Mouse (Mus musculus): ENCODE results near the gene Vwc2l.

Gene Vwc2l

GRCm38 (mm10) chr1:70725655-70726066 lies at the start of gene Vwc2l:
Gene Vwc2l (plus strand): TSS chr1:70725715.
- DNase-seq (ENCODE audit: low spot score in 2 of 2) = peak; percentile 62 to 68

- DNase-seq (ENCODE audit: low spot score in 2 of 2) = no peak
Measured at GRCm38 (mm10) chr1:70692529-70692928, 33.0 kb upstream of the Vwc2l start.

GRCm38 (mm10) chr1:70700270-70700669 lies 25.2 kb upstream of the Vwc2l start:
- peak in 1 of 2 experiments; percentile 7 for DNase-seq (ENCODE audit: low spot score in 2 of 2)

- no peak for DNase-seq (ENCODE audit: low spot score in 2 of 2)
Measured at GRCm38 (mm10) chr1:70703934-70704333, 21.6 kb upstream of the Vwc2l start.

- no peak for DNase-seq (ENCODE audit: low spot score in 2 of 2)
Measured at GRCm38 (mm10) chr1:70705821-70706220, 19.7 kb upstream of the Vwc2l start.

DNA sequence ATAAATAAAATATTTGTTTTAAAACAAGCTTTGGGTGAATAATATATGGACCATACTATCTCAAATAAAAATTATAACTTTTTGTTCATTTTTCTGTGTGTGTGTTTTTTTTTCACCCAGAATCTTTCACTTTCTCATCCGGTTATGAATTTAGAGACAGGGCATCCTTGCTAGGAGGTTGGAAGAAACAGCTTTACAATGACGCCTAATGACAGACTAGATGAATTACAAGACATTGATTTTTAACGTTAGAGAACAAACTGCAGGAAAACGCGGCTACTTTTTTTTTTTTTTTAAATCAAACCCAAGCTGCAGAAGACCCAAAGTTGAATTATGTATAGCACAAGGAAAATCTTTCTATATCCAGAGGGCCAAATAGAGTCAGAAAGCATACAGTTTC lies 470 bp upstream of the Vwc2l start:
- DNase-seq (ENCODE audit: low spot score in 2 of 2) = no peak

DNA sequence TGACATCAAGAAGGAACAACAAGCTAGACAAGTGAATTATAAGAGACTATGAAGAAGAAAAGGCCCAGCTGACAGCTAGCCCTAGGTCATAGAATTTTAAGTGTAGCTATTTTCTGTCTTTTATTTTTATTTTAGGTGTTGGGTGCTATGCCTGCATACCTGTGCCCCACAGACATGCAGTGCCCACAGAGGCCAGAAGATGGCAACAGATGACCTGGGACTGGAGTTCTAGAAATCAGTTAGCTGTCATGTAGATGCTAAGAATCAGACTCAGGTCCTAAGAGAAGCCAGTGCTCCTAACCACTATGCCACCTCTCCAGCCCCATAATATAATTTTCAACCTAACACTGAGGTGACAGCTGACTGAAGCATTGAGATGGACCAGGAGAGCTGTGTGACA lies 61.6 kb downstream of the Vwc2l start:
- no peak for DNase-seq (ENCODE audit: low spot score in 2 of 2)

GRCm38 (mm10) chr1:70791636-70792035 lies 66.1 kb downstream of the Vwc2l start:
- no peak for DNase-seq (ENCODE audit: low spot score in 2 of 2)

GRCm38 (mm10) chr1:70795094-70795493 lies 69.6 kb downstream of the Vwc2l start:
- no peak for DNase-seq (ENCODE audit: low spot score in 2 of 2)

GRCm38 (mm10) chr1:70803401-70803800 lies 77.9 kb downstream of the Vwc2l start:
- no peak for DNase-seq (ENCODE audit: low spot score in 2 of 2)

GRCm38 (mm10) chr1:70823111-70823510 lies 97.6 kb downstream of the Vwc2l start:
- no peak for DNase-seq (ENCODE audit: low spot score in 2 of 2)

GRCm38 (mm10) chr1:70833262-70833661 lies 107.7 kb downstream of the Vwc2l start:
- DNase-seq (ENCODE audit: low spot score in 2 of 2) = no peak

- no peak for DNase-seq (ENCODE audit: low spot score in 2 of 2)
Measured at GRCm38 (mm10) chr1:70842222-70842621, 116.7 kb downstream of the Vwc2l start.

DNA sequence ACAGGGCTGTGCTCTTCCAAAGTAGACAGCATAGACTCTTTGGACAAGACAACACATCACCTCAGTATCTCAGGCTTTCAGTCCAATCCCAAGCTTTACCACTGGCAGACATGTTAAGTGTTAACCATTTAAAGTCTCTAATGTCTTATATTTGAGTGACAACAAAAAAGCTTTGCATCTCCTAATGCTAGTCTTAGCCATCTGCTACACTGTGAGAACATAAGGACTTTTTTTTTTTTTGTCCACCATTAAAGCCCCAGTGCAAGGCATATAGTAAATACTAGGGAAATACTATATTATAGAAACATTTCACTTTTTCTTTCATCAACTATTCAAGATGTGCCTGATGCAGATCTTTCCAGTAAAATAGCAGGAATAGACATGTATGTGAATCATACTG lies 119.8 kb downstream of the Vwc2l start:
- no peak for DNase-seq (ENCODE audit: low spot score in 2 of 2)

DNA sequence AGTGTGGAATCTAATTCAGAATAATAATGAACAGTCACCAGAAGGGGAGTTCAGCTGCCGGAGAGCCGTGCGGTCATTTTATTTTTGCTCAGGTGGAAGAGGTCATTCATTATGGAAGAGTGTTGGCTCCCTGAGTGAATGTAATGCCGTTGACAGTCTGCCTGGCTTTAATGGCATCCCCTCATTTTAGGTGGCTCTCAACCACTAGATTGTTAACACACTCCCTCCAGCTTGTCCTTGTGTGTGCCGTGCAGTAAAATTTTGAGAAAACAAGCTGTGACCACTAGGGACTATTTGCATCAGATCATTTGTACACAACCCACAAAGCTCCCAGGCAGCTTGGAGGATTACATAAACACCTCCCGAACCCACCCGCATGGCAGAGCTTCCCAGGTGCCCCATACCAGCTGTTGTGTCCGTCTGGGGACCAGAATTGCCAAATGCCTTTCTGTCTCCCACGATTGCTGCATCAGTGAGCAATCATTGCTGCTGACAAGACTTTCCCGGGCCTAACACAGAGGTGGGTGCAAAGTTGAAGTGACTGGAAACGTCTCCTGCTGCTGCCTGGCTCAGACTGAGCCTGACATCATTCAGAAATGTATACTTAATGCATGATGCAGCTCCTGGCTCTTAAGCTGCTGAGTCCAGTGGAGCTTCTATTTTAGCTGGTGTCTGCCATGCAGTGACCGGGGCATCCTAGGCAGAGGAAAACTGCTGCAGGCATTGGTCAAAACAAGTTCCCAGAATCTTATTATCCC lies 126.3 kb downstream of the Vwc2l start:
- peak; percentile 22 to 23 for DNase-seq (ENCODE audit: low spot score in 2 of 2)

DNA sequence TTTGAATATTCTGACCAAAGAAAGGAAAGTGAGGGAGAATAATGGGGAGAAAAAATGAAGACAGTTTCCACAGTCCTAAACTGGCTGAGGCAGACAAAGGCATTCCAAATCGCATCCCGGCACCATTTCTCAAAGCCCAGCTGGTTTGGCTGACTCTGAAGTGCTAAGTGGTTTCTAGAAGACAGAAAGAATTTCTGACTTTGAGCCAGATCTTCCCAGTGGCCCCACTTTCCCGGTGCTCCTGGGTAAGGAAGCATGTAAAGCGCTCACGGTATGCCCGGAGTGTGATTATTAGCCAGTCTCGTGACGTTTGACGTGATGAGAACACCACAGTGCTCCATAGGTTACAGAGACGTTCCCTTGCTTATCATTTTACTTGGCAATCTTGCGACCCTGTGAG lies 127.9 kb downstream of the Vwc2l start:
- DNase-seq (ENCODE audit: low spot score in 2 of 2) = no peak

GRCm38 (mm10) chr1:70855912-70856311 lies 130.4 kb downstream of the Vwc2l start:
- DNase-seq (ENCODE audit: low spot score in 2 of 2) = no peak

DNA sequence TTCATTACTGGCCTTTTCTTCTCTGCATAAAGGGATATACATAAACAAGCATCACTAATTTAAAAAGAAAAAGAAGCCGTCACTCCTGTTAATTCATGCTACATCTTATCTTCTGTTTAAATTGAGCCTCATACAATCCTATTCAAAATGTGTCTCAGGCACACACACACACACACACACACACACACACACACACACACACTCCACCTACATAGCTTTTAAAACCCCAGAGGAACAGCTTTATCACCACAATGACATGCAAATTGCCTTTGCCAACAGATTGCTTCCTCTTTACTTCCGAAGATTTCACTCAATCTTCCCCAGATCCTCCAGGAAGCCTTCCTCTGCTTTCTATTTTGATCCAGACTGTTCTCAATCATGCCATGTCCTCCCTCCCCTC lies 136.2 kb downstream of the Vwc2l start:
- DNase-seq (ENCODE audit: low spot score in 2 of 2) = peak in 1 of 2 experiments; percentile 27

DNA sequence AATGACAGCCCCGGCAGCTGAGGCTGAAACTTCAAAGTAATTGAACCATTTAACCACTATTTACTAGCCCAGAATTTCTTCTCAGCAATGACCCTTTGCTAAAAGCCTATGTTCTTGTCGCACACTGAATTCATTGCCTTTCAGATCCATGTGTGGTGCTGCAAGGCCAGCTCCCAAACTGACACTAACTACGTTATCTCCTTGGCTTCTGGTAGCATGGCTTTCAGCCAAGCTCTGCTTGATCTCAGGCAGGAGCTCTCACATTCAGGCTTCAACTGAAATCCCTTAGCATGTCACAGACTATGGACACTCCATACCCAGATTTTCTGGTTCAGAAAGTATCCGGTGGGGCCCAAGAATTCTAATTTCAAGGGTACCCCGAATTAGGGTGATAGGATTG lies 140.6 kb downstream of the Vwc2l start:
- DNase-seq (ENCODE audit: low spot score in 2 of 2) = no peak

DNA sequence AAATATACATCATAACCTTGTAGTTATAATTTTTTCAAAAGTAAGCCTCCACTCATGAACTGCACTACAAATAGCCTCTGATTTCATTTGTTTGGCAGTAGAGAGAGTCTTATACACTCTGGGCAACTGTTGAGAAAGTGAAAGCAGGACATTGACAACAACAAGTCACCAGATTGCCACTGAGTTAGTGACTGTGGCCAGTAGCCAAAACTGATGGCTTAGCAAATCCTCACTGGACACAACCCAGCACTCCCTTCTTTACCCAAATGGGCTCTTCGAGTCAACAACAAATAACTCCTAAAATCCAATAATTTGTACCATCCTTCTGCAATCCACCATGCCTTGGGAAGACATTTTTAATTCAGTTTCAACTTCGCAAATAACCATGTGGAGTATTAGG lies 155.0 kb downstream of the Vwc2l start:
- DNase-seq (ENCODE audit: low spot score in 2 of 2) = no peak

- no peak for DNase-seq (ENCODE audit: low spot score in 2 of 2)
Measured at GRCm38 (mm10) chr1:70881269-70881668, 155.8 kb downstream of the Vwc2l start.

- no peak for DNase-seq (ENCODE audit: low spot score in 2 of 2)
Measured at GRCm38 (mm10) chr1:70884156-70884555, 158.6 kb downstream of the Vwc2l start.

- DNase-seq (ENCODE audit: low spot score in 2 of 2) = no peak
Measured at GRCm38 (mm10) chr1:70902311-70902710, 176.8 kb downstream of the Vwc2l start.

DNA sequence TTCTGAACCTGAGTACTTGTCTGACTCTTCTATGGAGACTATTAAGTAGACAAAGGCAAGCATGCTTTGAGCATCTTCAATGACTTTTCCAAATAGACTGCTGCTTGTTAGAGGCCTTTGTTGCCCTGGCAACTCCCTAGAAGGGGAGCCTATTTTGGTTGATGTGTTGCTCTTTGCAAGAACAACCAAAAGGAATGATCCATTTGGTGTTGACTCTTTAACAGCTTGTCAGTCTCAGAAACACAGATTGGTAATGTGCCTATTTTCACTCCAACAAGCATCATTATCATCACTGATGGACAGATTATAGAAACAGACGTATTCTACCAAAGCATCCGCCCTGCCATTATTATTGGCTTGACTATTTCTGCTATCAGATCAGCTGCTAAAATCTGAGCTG lies 181.9 kb downstream of the Vwc2l start:
- DNase-seq (ENCODE audit: low spot score in 2 of 2) = no peak
